8 mouse cellular contexts compared by ENCODE assay signal in the genomic region with DNA sequence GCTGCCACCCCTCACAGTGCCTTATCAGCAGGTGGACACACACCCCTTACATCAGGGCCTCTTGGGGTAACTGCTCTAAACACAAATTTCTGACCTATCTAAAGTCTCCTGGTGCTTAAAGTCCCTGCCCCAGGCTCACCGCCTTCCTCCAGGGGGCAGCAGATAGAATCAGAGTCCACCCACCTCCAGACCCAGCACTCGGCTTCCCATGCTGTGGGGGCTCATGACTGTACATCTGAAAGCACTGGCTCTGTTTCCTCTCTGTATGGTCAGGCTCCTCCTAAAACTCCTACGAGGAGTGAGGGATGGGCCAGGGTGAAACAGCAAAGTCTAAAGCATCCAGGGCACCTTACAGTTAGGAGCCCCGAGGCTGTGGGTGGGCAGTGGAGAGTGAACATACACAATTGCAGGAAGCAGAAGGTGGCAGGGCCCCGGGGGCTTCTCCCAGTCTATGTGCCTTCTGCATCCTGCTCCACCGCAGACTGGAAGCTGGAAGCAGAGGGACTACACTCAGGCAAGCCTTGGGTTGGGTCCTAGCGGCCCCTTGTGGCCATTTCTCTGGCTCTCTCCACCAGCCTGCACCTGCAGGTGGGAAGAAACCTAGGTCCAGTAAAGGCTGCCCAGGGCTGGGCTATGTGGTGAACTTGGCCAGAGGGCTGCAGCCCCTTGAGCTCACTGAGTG. TPM values are rescaled to one million over a fixed set of nuclear protein-coding genes. Genes with fewer than 3 reads are reported as not detected.
DNase-seq lines count a peak whose midpoint lies in the region; ATAC-seq lines count a peak whose summit lies in the region.

No protein-coding gene starts in this region.

- H3K4me3 ChIP-seq in hindbrain, embryonic 16.5 days (ENCODE audit: low read length): no peak overlapping the region

- peak; percentile 80 for DNase-seq in ZHBTc4 (ENCODE audit: low read depth, low spot score)
- peak; percentile 89 to 95 for DNase-seq in cerebellum, postnatal 25 days
- peak; percentile 81 to 87 for DNase-seq in frontal cortex, postnatal 36 days (ENCODE audit: low spot score in 2 of 2)
- peak; percentile 30 for DNase-seq in left cerebral cortex, adult 11 months (ENCODE audit: low spot score)
- peak; percentile 45 for DNase-seq in lung, postnatal 25 days (ENCODE audit: low spot score)
- peak; percentile 74 for DNase-seq in retina, postnatal 7 days (ENCODE audit: low read depth, low spot score)
- peak; percentile 64 for DNase-seq in urinary bladder, postnatal 25 days (ENCODE audit: low spot score)

- H3K27ac ChIP-seq in hindbrain, embryonic 16.5 days (ENCODE audit: low read depth, low read length): no peak overlapping the region

- peaks cover 9% of the 10 kb centered on the region for H3K4me1 ChIP-seq in hindbrain, embryonic 16.5 days (ENCODE audit: control insufficient read depth, insufficient read depth, low read depth, low read length)

- H3K36me3 ChIP-seq in hindbrain, embryonic 16.5 days (ENCODE audit: control insufficient read depth, insufficient read depth, low read length): no peaks in the 10 kb centered on the region

- ATAC-seq in hindbrain, embryonic 16.5 days: peak; percentile 94

- WGBS in hindbrain, embryonic 16.5 days: 13% methylated on average over 7 of the region's 7 CpGs

- no peaks in the 10 kb centered on the region for H3K27me3 ChIP-seq in hindbrain, embryonic 16.5 days (replicated peaks; ENCODE audit: control insufficient read depth, insufficient read depth, low read length)

- no peak overlapping the region for H3K4me2 ChIP-seq in hindbrain, embryonic 16.5 days (ENCODE audit: low read length)

- H3K9ac ChIP-seq in hindbrain, embryonic 16.5 days (ENCODE audit: low read depth, low read length): no peak overlapping the region

- no peaks in the 10 kb centered on the region for H3K9me3 ChIP-seq in hindbrain, embryonic 16.5 days (ENCODE audit: control insufficient read depth, low read length)

RNA-seq across cellular contexts. Expression of a gene that starts 31.3 kb away (rescaled TPM):
- polyA plus RNA-seq in hindbrain, embryonic 16.5 days (2015; fragmentation: Nextera tagmentation; extraction: Ambion mirVana): 10.9 and 15.8 TPM in 2 replicates

Comparison
In these comparisons a context has a peak if more than half of its experiments do, and no peak if none do; other contexts are left out.
1. DNase-seq: peak in every context shown above with its lines; median percentile 92 in cerebellum, postnatal 25 days; 84 in frontal cortex, postnatal 36 days; 80 in ZHBTc4; 74 in retina, postnatal 7 days; 64 in urinary bladder, postnatal 25 days; 45 in lung, postnatal 25 days; 30 in left cerebral cortex, adult 11 months.